Mouse (Mus musculus) thymus, adult 2 months (tissue): ENCODE measurements around the gene Mettl16.

Experiments used
- CTCF ChIP-seq: fragments of 200-500 bp; IDR thresholded peaks from 2 replicates; pipeline ENCODE4 v1.5.1; 2012; ENCODE audit warnings: mild to moderate bottlenecking, control low read depth, low read length, moderate library complexity, borderline replicate concordance; ENCODE audit not compliant: control insufficient read depth, poor library complexity, insufficient read depth; ENCODE audit errors: extremely low read depth
- POLR2A ChIP-seq: fragments of 200-500 bp; IDR thresholded peaks from 2 replicates; pipeline ENCODE4 v1.6.1; 2012; ENCODE audit warnings: mild to moderate bottlenecking, low read length, control low read depth, moderate library complexity; ENCODE audit not compliant: control insufficient read depth, poor library complexity, insufficient read depth; ENCODE audit errors: extremely low read depth

DNA sequence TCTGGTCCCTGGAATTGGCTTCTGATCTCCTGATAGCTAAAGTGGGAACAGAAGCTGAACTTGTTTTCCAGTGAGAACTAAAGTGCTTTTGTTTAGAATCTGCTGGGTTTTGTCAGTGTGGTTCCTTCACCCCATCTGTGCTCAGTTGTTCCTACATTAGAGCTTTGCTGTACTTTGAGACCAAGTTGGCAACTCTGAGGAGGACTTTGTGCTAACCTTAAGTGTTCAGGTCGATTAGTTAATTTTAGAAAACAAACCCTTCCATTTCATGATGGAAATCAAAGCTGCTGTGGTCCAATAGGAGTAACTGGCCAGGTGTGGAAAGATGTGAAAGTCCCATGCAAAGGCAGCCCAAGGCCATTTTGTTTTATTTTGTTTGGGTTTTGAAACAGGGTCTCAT, 50.3 kb downstream of the Mettl16 start:
- TF ChIP-seq CTCF (no peak), POLR2A (no peak)
